Mouse (Mus musculus): ENCODE results near the gene Ezh2. TPM values are rescaled to one million over a fixed set of nuclear protein-coding genes. Genes with fewer than 3 reads are reported as not detected.

The Ezh2 gene
- polyA plus RNA-seq, 1 experiment, result 63.9 TPM

DNA sequence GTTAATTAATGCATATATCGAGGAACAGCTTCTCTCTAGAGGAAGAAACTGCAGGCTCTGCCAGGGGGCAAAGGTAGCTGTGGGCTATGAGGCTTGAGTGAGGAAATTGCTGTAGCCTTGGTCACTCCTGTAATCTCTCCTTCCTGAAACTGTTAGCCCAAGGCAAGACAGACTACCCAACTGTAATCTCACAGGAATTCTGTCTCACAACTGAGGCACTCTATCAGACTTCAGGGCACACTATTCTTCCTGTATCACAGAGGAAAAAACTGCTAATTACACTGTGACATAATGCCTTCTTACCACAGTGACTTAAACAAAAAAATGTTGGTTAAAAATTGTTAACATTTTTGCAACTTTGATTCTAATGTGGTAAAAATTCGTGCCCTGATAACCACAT lies 35.9 kb downstream of the Ezh2 start:
- peaks cover 6% of the 10 kb centered on the region; the same call in 1 of the 2 replicates for H3K4me1 ChIP-seq (ENCODE audit: control insufficient read depth, insufficient read depth, low read length)
- H3K4me3 ChIP-seq (ENCODE audit: insufficient read depth, low read length), result no peak overlapping the region

GRCm38 (mm10) chr6:47552280-47552679 lies 42.9 kb downstream of the Ezh2 start:
- Histone ChIP-seq H3K4me1 (ENCODE audit: control insufficient read depth, insufficient read depth, low read length) (no peaks in the 10 kb centered on the region), H3K4me3 (ENCODE audit: insufficient read depth, low read length) (no peak overlapping the region), H3K27ac (ENCODE audit: insufficient read depth, low read length) (no peak overlapping the region)
- TF ChIP-seq POLR2A (IDR thresholded peaks at IDR 0.05; ENCODE audit: low read depth, low read length), result no peak
- no peak for TF ChIP-seq CTCF (IDR thresholded peaks at IDR 0.05; ENCODE audit: borderline replicate concordance, insufficient read depth, low read length)

More for the DNA sequence above, 35.9 kb downstream of the Ezh2 start:
- no peak overlapping the region for H3K27ac ChIP-seq (ENCODE audit: insufficient read depth, low read length)
- TF ChIP-seq CTCF (IDR thresholded peaks at IDR 0.05; ENCODE audit: borderline replicate concordance, insufficient read depth, low read length) (no peak), POLR2A (IDR thresholded peaks at IDR 0.05; ENCODE audit: low read depth, low read length) (no peak)

DNA sequence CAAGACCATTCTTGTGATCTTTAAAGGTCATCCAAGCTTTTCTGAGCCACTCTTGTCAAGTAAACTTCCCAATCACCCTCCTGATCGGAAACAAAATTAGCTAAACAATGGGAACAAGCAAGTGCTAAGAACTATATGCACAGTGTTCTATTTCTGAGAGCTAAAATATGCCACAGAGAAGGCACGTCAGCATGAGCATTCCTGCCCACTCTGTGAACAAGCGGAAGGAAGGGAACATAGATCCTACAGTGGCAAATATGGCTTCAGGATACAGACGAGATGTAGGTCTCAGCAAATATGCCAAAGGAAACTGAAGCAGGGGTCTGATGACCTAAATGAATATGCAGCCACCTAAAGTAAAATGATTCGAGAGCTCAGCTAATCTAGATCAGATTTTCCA lies 59.8 kb downstream of the Ezh2 start:
- TF ChIP-seq POLR2A (IDR thresholded peaks at IDR 0.05; ENCODE audit: low read depth, low read length), result no peak
- no peak overlapping the region for H3K4me3 ChIP-seq (ENCODE audit: insufficient read depth, low read length)
- H3K4me1 ChIP-seq (ENCODE audit: control insufficient read depth, insufficient read depth, low read length), result no peaks in the 10 kb centered on the region
- H3K27ac ChIP-seq (ENCODE audit: insufficient read depth, low read length), result no peak overlapping the region

DNA sequence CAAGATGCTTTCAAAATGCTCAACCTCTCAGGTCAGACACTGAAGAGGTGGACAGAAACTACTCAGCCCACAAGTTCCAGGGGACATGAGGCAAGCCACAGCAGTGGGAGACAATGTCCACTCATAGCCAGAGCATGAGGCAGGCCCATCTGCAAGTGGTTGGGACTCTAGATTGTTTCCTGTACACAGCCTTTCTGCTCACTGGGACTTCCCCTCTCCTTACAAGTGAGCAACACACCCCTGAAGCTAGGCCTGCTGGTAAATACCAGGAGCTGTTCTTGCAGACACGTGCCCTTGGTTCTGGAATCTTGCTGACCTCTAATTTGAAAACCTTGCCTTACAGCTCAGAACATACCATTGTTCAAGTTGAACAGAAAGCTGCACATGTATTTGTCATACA lies 62.6 kb downstream of the Ezh2 start:
- Histone ChIP-seq H3K4me3 (ENCODE audit: insufficient read depth, low read length) (no peak overlapping the region), H3K27ac (ENCODE audit: insufficient read depth, low read length) (no peak overlapping the region), H3K4me1 (ENCODE audit: control insufficient read depth, insufficient read depth, low read length) (no peaks in the 10 kb centered on the region)
- no peak for TF ChIP-seq POLR2A (IDR thresholded peaks at IDR 0.05; ENCODE audit: low read depth, low read length)

- Histone ChIP-seq H3K27ac (ENCODE audit: insufficient read depth, low read length) (no peak overlapping the region), H3K4me1 (ENCODE audit: control insufficient read depth, insufficient read depth, low read length) (no peaks in the 10 kb centered on the region), H3K4me3 (ENCODE audit: insufficient read depth, low read length) (no peak overlapping the region)
- TF ChIP-seq CTCF (IDR thresholded peaks at IDR 0.05; ENCODE audit: borderline replicate concordance, insufficient read depth, low read length) (no peak), POLR2A (IDR thresholded peaks at IDR 0.05; ENCODE audit: low read depth, low read length) (no peak)
Measured at GRCm38 (mm10) chr6:47527655-47528054, 67.5 kb downstream of the Ezh2 start.

DNA sequence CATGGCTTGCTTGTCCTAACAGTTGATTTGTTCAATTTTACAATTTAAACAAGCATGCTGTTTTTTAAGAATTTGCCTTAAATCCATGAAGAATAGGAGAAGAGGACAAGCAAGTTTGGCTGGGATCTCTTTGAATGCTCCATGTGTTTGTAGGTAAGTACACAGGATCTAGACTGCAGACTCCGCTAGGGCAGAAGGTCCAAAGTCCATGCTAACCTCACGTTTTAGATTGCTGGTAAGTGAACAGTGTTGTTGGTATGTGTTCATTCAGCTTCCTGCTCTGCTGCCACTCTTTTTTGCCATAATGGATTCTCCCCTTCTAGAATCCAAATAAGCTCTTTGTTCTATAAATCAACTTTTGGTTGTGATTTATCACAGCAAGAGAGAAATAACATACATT lies 68.0 kb downstream of the Ezh2 start:
- TF ChIP-seq CTCF (IDR thresholded peaks at IDR 0.05; ENCODE audit: borderline replicate concordance, insufficient read depth, low read length), result no peak
- TF ChIP-seq POLR2A (IDR thresholded peaks at IDR 0.05; ENCODE audit: low read depth, low read length), result no peak
- Histone ChIP-seq H3K4me3 (ENCODE audit: insufficient read depth, low read length) (no peak overlapping the region), H3K4me1 (ENCODE audit: control insufficient read depth, insufficient read depth, low read length) (no peaks in the 10 kb centered on the region), H3K27ac (ENCODE audit: insufficient read depth, low read length) (no peak overlapping the region)

DNA sequence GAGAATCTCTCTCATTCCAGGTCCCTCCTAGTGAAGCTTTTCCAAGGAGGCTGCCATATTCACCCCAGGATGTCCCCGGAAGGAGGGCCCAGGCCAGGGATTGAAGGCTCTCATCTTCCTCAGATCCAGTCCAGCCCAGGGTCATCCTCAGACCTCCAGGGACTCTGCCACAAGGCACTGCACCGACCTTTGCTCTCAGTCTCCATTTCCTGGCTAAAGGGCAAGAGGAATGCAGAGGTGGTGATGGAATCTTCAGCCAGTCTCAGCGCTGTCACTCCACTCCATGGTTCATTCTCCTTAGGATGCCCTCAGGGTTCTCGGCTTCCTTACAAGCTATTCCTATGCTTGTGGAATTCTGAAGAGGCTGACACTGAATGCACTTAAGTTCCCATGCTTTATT lies 68.7 kb downstream of the Ezh2 start:
- Histone ChIP-seq H3K4me3 (ENCODE audit: insufficient read depth, low read length) (no peak overlapping the region), H3K27ac (ENCODE audit: insufficient read depth, low read length) (no peak overlapping the region), H3K4me1 (ENCODE audit: control insufficient read depth, insufficient read depth, low read length) (no peaks in the 10 kb centered on the region)
- no peak for TF ChIP-seq CTCF (IDR thresholded peaks at IDR 0.05; ENCODE audit: borderline replicate concordance, insufficient read depth, low read length)
- TF ChIP-seq POLR2A (IDR thresholded peaks at IDR 0.05; ENCODE audit: low read depth, low read length), result no peak

- H3K4me1 ChIP-seq (ENCODE audit: control insufficient read depth, insufficient read depth, low read length), result no peaks in the 10 kb centered on the region
- H3K27ac ChIP-seq (ENCODE audit: insufficient read depth, low read length), result no peak overlapping the region
- TF ChIP-seq POLR2A (IDR thresholded peaks at IDR 0.05; ENCODE audit: low read depth, low read length) (no peak), CTCF (IDR thresholded peaks at IDR 0.05; ENCODE audit: borderline replicate concordance, insufficient read depth, low read length) (no peak)
- no peak overlapping the region for H3K4me3 ChIP-seq (ENCODE audit: insufficient read depth, low read length)
Measured at GRCm38 (mm10) chr6:47525041-47525440, 70.1 kb downstream of the Ezh2 start.

- no peak overlapping the region for H3K4me3 ChIP-seq (ENCODE audit: insufficient read depth, low read length)
- H3K4me1 ChIP-seq (ENCODE audit: control insufficient read depth, insufficient read depth, low read length), result no peaks in the 10 kb centered on the region
Measured at GRCm38 (mm10) chr6:47522431-47522830, 72.7 kb downstream of the Ezh2 start.

DNA sequence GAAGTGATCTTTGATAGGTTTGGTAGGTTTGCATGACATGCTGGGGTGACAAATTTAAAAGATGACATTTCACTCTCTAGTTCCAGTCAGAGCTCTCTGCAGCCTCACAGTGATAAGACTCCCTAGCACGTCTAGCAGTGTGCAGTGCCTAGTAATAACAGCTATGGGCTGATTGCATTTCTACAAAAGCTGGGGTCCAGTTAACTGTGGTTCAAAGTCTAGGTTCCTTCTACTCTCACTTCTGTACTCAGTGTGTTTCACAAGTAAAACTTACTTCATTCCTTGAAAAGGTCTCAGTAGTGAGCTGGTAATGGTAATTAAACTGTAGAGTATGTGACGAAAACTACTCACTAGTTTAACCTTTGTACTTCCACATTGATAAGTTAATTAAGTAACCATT lies 75.1 kb downstream of the Ezh2 start:
- no peaks in the 10 kb centered on the region for H3K4me1 ChIP-seq (ENCODE audit: control insufficient read depth, insufficient read depth, low read length)
- no peak for TF ChIP-seq CTCF (IDR thresholded peaks at IDR 0.05; ENCODE audit: borderline replicate concordance, insufficient read depth, low read length)
- TF ChIP-seq POLR2A (IDR thresholded peaks at IDR 0.05; ENCODE audit: low read depth, low read length), result no peak

More at GRCm38 (mm10) chr6:47522431-47522830, 72.7 kb downstream of the Ezh2 start:
- H3K27ac ChIP-seq (ENCODE audit: insufficient read depth, low read length), result no peak overlapping the region
- TF ChIP-seq POLR2A (IDR thresholded peaks at IDR 0.05; ENCODE audit: low read depth, low read length) (no peak), CTCF (IDR thresholded peaks at IDR 0.05; ENCODE audit: borderline replicate concordance, insufficient read depth, low read length) (no peak)

GRCm38 (mm10) chr6:47494562-47494961 lies 100.6 kb downstream of the Ezh2 start:
- Histone ChIP-seq H3K4me3 (ENCODE audit: insufficient read depth, low read length) (no peak overlapping the region), H3K4me1 (ENCODE audit: control insufficient read depth, insufficient read depth, low read length) (peaks cover 2% of the 10 kb centered on the region; the same call in 1 of the 2 replicates), H3K27ac (ENCODE audit: insufficient read depth, low read length) (no peak overlapping the region)
- TF ChIP-seq POLR2A (IDR thresholded peaks at IDR 0.05; ENCODE audit: low read depth, low read length), result no peak
- TF ChIP-seq CTCF (IDR thresholded peaks at IDR 0.05; ENCODE audit: borderline replicate concordance, insufficient read depth, low read length), result no peak

More for the DNA sequence above, 75.1 kb downstream of the Ezh2 start:
- H3K4me3 ChIP-seq (ENCODE audit: insufficient read depth, low read length), result no peak overlapping the region
- H3K27ac ChIP-seq (ENCODE audit: insufficient read depth, low read length), result no peak overlapping the region

Measured in embryonic fibroblast, embryonic 13.5 days (primary cell).